Mouse (Mus musculus) C2C12 (cell line): Measurements from ENCODE around the gene Gm9844. TPM values are rescaled to one million over a fixed set of nuclear protein-coding genes. Genes with fewer than 3 reads are reported as not detected.

Source experiments
- H3K27me3 ChIP-seq: one replicate; pipeline ENCODE4 v1.6.1; 2011; ENCODE audit not compliant: control insufficient read depth, insufficient read depth, insufficient read length
- H3K36me3 ChIP-seq: one replicate; pipeline ENCODE4 v1.6.1; 2011; ENCODE audit not compliant: control insufficient read depth, insufficient read depth
- H3K4me3 ChIP-seq: one replicate; pipeline ENCODE4 v1.5.1; 2011; ENCODE audit warnings: mild to moderate bottlenecking, control low read depth; ENCODE audit not compliant: poor library complexity, insufficient read depth, severe bottlenecking
- H3K79me2 ChIP-seq: one replicate; pipeline ENCODE4 v1.6.1; 2011; ENCODE audit not compliant: control insufficient read depth, insufficient read depth
- H3K79me3 ChIP-seq: one replicate; pipeline ENCODE4 v1.6.1; 2011; ENCODE audit warnings: low read depth, control low read depth
- H3ac ChIP-seq: one replicate; pipeline ENCODE3; 2011; ENCODE audit warnings: low read depth; ENCODE audit not compliant: control insufficient read depth, insufficient read length
- CEBPB ChIP-seq: IDR thresholded peaks from one replicate; pipeline ENCODE4 v1.6.1; 2011; ENCODE audit warnings: low read depth, mild to moderate bottlenecking, control low read depth, moderate library complexity
- CTCF ChIP-seq: IDR thresholded peaks from one replicate; pipeline ENCODE4 v1.5.1; 2011; ENCODE audit not compliant: control insufficient read depth, insufficient read depth, insufficient read length
- FOSL1 ChIP-seq: IDR thresholded peaks from one replicate; pipeline ENCODE4 v1.8.0; 2011; ENCODE audit warnings: mild to moderate bottlenecking, low read length; ENCODE audit not compliant: poor library complexity, insufficient read depth, severe bottlenecking
- MAX ChIP-seq: IDR thresholded peaks from one replicate; pipeline ENCODE4 v1.6.1; 2011; ENCODE audit warnings: mild to moderate bottlenecking, control low read depth
- MYOD1 ChIP-seq: IDR thresholded peaks from one replicate; pipeline ENCODE4 v1.6.1; 2011; ENCODE audit warnings: low read depth; ENCODE audit not compliant: control insufficient read depth, insufficient read length
- MYOG ChIP-seq: IDR thresholded peaks from one replicate; pipeline ENCODE4 v1.6.1; 2011; ENCODE audit not compliant: control insufficient read depth, insufficient read length; ENCODE audit errors: extremely low read depth
- USF1 ChIP-seq: IDR thresholded peaks from one replicate; pipeline ENCODE4 v1.6.1; 2011; ENCODE audit warnings: low read depth, mild to moderate bottlenecking, control low read depth, moderate library complexity
- polyA plus RNA-seq: library from polyadenylated mRNA; unstranded; fragments of >200 nt; fragmentation: generic; extraction: Trizol; gene quantifications from one replicate; pipeline ENCODE4 v1.2.1, GENCODE M21; 2012; ENCODE audit warnings: missing spikeins

Gene Gm9844
- polyA plus RNA-seq, 1 experiment = 25.5 TPM

GRCm38 (mm10) chr7:24850899-24851303, 11.1 kb upstream of the Gm9844 start:
- Histone ChIP-seq H3ac (no peak overlapping the region), H3K36me3 (no peaks in the 10 kb centered on the region), H3K4me3 (no peak overlapping the region), H3K79me2 (no peaks in the 10 kb centered on the region), H3K79me3 (no peaks in the 10 kb centered on the region), H3K27me3 (no peaks in the 10 kb centered on the region)
- TF ChIP-seq USF1 = peak; percentile 72
- TF ChIP-seq CTCF = no peak
- no peak for TF ChIP-seq MYOG
- TF ChIP-seq MAX = peak; percentile 66
- peak; percentile 44 for TF ChIP-seq CEBPB
- peak; percentile 24 for TF ChIP-seq FOSL1
- TF ChIP-seq MYOD1 = no peak

GRCm38 (mm10) chr7:24851596-24852325, 10.3 kb upstream of the Gm9844 start:
- H3K27me3 ChIP-seq = no peaks in the 10 kb centered on the region
- H3K36me3 ChIP-seq = no peaks in the 10 kb centered on the region
- no peaks in the 10 kb centered on the region for H3K79me2 ChIP-seq
- no peaks in the 10 kb centered on the region for H3K79me3 ChIP-seq
- H3ac ChIP-seq = no peak overlapping the region
- TF ChIP-seq CTCF = no peak
- TF ChIP-seq USF1 = no peak
- no peak for TF ChIP-seq MYOG
- no peak for TF ChIP-seq MAX
- TF ChIP-seq MYOD1 = no peak
- TF ChIP-seq CEBPB = no peak
- TF ChIP-seq FOSL1 = no peak
- H3K4me3 ChIP-seq = no peak overlapping the region

GRCm38 (mm10) chr7:24852557-24853232, 9.3 kb upstream of the Gm9844 start:
- Histone ChIP-seq H3K4me3 (no peak overlapping the region), H3K27me3 (no peaks in the 10 kb centered on the region), H3K36me3 (no peaks in the 10 kb centered on the region), H3K79me2 (no peaks in the 10 kb centered on the region), H3ac (no peak overlapping the region), H3K79me3 (no peaks in the 10 kb centered on the region)
- TF ChIP-seq CTCF (no peak), USF1 (no peak), CEBPB (no peak), MAX (no peak), MYOD1 (no peak), MYOG (no peak), FOSL1 (no peak)

- Histone ChIP-seq H3K79me3 (no peaks in the 10 kb centered on the region), H3K27me3 (no peaks in the 10 kb centered on the region), H3ac (no peak overlapping the region), H3K79me2 (no peaks in the 10 kb centered on the region), H3K36me3 (no peaks in the 10 kb centered on the region), H3K4me3 (no peak overlapping the region)
- TF ChIP-seq MAX (no peak), CTCF (no peak), CEBPB (no peak), USF1 (no peak), FOSL1 (no peak), MYOD1 (no peak), MYOG (no peak)
Measured at GRCm38 (mm10) chr7:24853233-24853563, 8.8 kb upstream of the Gm9844 start.

- H3K79me3 ChIP-seq = no peaks in the 10 kb centered on the region
- no peak overlapping the region for H3K4me3 ChIP-seq
- H3K27me3 ChIP-seq = no peaks in the 10 kb centered on the region
- no peaks in the 10 kb centered on the region for H3K36me3 ChIP-seq
- H3K79me2 ChIP-seq = no peaks in the 10 kb centered on the region
- TF ChIP-seq MYOD1 = no peak
- no peak for TF ChIP-seq MAX
- TF ChIP-seq CTCF = no peak
- TF ChIP-seq CEBPB = no peak
- TF ChIP-seq MYOG = no peak
- no peak for TF ChIP-seq USF1
- no peak for TF ChIP-seq FOSL1
- H3ac ChIP-seq = no peak overlapping the region
Measured at GRCm38 (mm10) chr7:24853695-24854094, 8.3 kb upstream of the Gm9844 start.
